Mouse (Mus musculus) left cerebral cortex, adult 18-20 months (tissue): ENCODE measurements around the gene Emg1. TPM values are rescaled to one million over a fixed set of nuclear protein-coding genes. Genes with fewer than 3 reads are reported as not detected.

ENCODE experiments used
- DNase-seq, 2 experiments: peaks; one replicate each; pipeline ENCODE4 v3.0.0; 2021 to 2022; ENCODE audit warnings: low spot score in 2 of 2, mixed read lengths in 1 of 2
- long read RNA-seq, 2 experiments: library from polyadenylated mRNA; stranded (forward); transcript quantifications; one replicate each; pipeline ENCODE4 v2.0.0; 2021
- total RNA-seq, 2 experiments: library from RNA; stranded (reverse); gene quantifications; 2 replicates each; pipeline ENCODE4 v1.2.3; 2021

Emg1 gene
- 10 to 100 TPM; 45.7 to 49.1 TPM for total RNA-seq
- long read RNA-seq, experiment 1, transcript Emg1-201 (6 exons, 1,034 nt): major isoform, 27 of 40 reads
- long read RNA-seq, experiment 1, partial matches to known transcripts: 0 of 40 reads
- long read RNA-seq, experiment 1, other reads (novel, unspliced or antisense): 12 of 40 reads
- long read RNA-seq, experiment 2, transcript Emg1-201 (6 exons, 1,034 nt): major isoform, 17 of 28 reads
- long read RNA-seq, experiment 2, partial matches to known transcripts: 1 of 28 reads
- long read RNA-seq, experiment 2, other reads (novel, unspliced or antisense): 10 of 28 reads

- peak; percentile 98 to 99 for DNase-seq
These were observed at the start of gene Emg1, which contains the start of gene Phb2 for GRCm38 (mm10) chr6:124711824-124712782. Gene Emg1 (minus strand): TSS chr6:124712178. Gene Phb2 (plus strand): TSS chr6:124712336.

DNA sequence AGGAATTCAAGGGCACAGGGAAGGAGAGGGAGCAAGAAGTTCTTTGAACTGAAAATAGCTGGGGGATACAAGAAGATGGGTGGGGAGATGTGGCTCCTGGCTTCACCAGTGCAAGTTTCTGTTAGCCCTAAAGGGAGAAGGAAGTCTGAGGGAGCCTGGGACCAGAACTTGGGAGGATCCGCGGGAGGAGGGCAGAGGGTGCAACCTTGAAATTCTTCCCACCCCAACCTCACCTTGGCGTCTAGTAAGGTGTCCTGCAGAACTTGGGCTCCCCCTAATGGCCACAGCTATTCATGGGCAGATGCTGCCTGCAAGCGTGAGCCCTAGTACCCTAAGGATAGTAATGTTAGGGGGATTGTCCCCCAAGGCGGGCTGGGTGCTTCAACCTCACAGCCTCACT is 47.3 kb upstream of the Emg1 start:
- peak; percentile 81 to 85 for DNase-seq

DNA sequence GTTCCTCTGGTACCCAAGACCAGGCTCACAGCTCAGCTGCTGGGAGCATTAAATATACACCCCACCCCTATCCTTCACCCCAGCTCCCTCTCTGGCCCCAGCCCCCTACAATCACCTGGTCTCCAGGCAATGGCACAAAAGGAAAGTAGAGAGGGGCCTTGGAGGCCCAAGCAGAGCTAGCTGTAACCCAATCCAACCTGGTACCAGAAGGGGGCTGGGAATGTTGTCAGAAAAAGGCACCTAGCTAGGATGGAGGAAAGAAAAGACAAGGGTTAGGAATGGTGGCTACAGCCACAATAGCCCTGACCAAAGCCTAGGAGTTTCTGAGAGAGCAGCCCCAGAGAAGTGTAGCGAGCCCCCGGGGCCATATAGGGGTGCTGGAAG is 46.9 kb upstream of the Emg1 start:
- no peak for DNase-seq

GRCm38 (mm10) chr6:124757909-124758848 is 46.2 kb upstream of the Emg1 start:
- DNase-seq: peak; percentile 55 to 70

- DNase-seq: no peak
These were observed 45.4 kb upstream of the Emg1 start for GRCm38 (mm10) chr6:124757351-124757880.

DNA sequence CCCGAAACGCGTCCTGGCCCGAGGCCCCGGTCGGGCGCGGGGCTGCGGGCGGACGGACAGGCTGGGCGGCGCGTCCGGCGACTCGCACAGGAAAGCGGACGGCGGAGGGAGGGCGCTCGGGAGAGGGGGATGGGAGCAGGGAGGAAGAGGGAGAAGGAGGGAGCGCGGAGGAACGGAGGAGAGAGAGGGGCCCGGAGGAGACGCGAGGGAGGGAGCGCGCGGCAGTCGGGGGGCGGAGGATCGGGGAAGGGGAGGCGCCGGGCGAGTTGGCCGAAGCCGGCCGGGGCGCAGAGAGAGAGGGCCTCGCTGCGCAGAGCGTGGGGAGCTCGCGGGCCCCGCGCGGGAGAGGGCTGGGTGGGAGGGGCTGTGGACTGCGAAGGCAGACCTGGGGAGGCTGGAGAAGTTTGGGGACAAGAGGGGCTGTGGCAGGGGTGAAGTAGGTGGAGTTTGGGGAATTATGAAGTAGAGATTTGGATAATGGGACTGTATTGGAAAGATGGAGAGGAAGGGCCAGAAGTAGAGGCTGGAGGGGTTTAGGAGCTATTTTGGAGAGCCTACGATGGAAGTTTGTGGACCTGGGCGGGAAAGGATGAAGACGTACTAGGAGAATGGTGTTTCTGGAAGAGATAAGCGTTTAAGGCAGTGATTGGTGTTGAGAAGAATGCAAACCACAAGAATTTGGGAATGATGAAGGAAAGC is 44.8 kb upstream of the Emg1 start:
- DNase-seq: peak; percentile 78 to 81

DNA sequence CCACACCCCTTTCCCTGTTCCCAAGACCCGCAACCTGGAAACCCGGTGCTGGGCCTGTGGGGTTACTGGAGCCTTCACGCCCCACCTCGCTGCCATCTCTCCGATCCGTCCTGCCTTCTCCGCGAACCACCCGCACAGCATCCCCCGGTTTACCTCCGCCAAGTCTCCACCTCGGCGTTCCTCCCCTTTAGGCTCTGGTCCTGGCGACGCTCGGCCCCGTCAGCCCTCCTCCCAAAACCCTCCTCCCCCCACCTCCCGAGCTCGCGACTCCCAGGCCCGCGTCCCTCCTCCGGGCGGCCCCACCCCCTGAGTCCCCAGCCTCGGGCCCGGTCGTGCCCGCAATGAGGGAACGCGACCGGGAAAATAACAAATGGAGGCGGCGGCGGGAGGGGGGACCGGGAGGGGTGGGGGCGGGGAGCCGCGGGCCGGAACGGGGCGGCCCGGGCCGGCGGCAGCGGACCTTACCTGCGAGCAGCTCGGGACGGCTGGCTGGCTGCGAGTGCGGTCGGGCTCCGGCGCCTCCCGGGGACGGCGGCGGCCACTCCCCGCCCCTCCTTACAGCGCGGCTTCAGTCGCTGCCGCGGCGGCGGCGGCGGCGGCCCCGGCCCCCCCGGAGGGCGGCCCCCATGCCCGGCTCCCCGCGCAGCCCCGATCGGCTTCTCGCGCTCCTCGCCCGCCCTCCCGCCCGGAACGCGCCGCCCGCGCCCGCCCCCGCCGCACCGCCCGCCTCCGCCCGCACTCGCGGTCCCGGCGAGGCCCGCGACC is 44.0 kb upstream of the Emg1 start, which contains the start of the genes Gm45234 and Atn1:
Gm45234 (minus strand) TSS at position 191 of the 765 bp plus-strand sequence.
Atn1 (minus strand) TSS at position 694 of the 765 bp plus-strand sequence.
- DNase-seq: peak; percentile 49 to 62

DNA sequence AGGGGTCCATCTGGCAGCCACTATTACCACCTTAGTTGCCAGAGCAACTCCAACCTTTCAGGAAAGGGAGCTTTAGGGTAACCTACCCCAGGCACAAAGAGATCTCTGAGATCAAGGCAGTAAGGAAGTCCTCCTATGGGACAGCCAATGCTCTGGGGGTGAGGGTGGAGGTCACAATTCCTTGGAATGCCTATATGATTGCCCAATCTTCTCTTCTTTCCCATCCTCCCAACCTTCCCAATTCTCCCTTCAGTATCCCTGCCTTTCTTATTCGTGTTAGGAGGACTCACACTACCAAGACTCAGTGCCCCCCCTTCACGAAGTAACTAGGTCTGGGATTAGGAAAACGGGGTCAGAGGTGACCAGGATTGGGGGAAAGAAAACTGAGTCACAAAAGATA is 43.3 kb upstream of the Emg1 start:
- no peak for DNase-seq

DNA sequence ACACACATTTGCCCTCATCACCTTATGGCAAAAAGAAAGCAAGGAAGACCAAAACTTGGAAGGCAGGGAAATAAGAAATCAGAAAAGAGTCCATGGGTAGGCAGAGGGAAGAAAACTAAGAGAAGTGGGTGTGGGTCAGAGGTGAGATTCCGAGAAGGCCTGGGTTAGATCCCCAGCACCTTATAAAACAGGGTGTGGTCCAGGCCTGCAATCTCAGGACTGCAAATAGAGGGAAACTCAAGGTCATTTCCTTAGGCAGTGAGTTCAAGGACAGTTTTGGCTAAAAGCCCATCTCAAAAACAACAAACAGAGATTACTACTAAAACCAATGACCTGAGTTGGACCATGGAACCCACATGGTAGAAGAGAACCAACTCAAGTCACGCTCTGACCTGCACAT is 41.9 kb upstream of the Emg1 start:
- no peak for DNase-seq

DNA sequence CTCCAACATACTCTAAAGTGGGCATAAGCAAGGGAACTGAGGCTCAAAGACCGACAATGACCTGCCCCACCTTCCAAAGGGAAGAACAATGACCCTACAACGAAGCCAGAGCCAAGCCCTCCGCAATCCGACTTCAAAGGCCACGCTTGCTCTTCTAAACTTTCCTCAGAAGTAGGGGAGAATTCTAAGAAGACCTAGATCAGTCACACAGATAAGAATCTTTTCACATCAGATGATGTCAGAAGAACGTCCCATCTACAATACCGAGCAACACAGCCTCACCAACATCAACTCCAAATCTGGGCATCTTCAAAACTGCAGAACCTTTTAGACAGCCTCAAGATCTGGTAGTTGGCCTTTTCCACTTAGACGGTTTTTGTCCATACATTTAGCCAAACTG is 38.4 kb upstream of the Emg1 start:
- DNase-seq: no peak

- no peak for DNase-seq
These were observed 35.0 kb upstream of the Emg1 start for GRCm38 (mm10) chr6:124746654-124747632.

DNA sequence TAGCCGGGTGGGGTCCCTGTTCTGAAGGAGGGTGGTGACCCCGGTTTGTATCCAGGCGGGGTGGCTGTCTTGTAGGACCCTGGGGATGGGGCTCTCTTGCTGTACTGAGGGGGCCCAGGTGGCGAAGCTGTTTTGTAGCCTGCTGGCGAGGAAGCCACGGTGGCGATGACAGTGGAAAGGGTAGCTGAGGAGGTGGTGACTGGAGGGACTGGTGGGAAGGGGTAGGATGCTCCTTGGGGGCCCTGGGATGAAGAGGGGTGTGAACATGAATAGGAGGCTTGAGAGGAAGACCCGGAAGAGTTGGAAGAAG is 34.3 kb upstream of the Emg1 start:
- no peak for DNase-seq

- peak; percentile 92 to 95 for DNase-seq
These were observed 33.7 kb upstream of the Emg1 start for GRCm38 (mm10) chr6:124745490-124746295.

DNA sequence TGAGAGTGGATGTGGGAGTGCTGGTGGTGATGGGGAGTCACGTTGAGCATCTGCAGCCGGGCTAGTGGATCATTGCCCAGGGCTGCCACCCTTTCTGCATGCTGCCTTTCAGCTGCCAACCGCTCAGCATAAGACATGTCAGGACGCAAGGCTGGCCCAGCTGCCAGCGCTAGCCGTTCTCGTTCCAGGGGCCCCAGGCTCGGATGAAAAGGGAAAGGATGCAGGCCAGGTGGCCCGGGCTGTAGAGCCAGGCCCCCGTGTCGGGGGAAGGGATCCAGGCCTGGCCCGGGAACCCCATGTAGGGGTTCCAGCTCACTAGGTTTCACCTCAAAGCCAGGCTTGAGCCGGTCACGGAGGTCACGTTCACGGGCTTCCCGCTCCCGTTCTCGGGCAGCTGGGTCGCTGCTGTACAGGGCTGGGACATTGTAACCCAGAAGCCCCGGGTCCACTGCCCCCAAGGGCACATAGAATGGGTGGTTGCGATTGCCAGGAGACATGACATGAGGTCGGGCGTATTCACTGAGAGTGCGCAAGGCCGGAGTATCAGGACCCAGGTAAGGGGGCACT is 32.9 kb upstream of the Emg1 start:
- DNase-seq: no peak

GRCm38 (mm10) chr6:124743647-124744046 is 31.7 kb upstream of the Emg1 start:
- no peak for DNase-seq

DNA sequence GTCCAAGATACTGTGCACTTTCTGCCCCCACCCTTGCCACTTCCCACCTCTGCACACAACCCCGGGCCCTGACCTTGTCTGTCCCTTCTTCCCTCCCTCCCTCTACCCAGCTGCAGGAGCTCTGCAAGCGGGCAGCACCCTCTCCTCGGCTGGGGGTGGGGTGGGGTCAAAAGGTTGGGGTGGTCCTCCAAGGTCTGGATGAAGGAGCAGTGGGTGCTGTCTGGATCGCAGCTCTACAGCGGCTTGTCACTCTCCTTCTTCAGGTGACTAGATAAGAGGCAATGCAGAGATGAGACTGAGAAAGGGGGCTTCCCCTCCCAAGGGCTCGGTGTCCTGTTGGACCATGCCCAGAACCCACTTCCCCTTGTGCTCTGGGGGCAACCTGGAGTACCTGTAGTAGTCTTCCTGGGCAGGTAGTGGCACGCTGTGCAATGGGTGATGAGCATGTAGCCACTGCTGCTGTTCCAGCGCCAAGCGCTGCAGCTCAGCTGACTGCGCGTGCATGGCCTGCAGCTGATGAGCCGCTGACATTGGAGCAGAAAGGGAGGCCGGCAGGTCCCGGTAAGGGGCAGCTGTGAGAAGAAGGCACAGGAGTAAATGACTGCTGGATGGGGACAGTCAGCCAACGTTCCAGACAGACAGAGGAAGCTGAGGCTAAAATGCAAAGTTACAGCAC is 31.0 kb upstream of the Emg1 start:
- DNase-seq: no peak
